Mouse (Mus musculus) bone marrow, adult 2 months (tissue): ENCODE results near the gene Gm5485.

Source experiments
- CTCF ChIP-seq: fragments of 200-500 bp; IDR thresholded peaks from 2 replicates; pipeline ENCODE4 v1.5.1; 2011; ENCODE audit warnings: low read length, control low read depth; ENCODE audit not compliant: control insufficient read depth, insufficient read depth
- POLR2A ChIP-seq: fragments of 200-500 bp; IDR thresholded peaks from 2 replicates; pipeline ENCODE4 v1.6.1; 2011; ENCODE audit warnings: low read depth, mild to moderate bottlenecking, control low read depth, low read length, borderline replicate concordance; ENCODE audit not compliant: control insufficient read depth

GRCm38 (mm10) chr16:48402963-48403362, 9.3 kb downstream of the Gm5485 start:
- TF ChIP-seq POLR2A = no peak
- TF ChIP-seq CTCF = no peak
